Mouse (Mus musculus): Measurements from ENCODE around the gene Matn3. TPM values are rescaled to one million over a fixed set of nuclear protein-coding genes. Genes with fewer than 3 reads are reported as not detected.

Matn3 gene
- polyA plus RNA-seq (2014; fragmentation: Nextera tagmentation; extraction: Ambion mirVana) = 0.18 TPM in 1 of 2 replicates, not detected in the other

DNA sequence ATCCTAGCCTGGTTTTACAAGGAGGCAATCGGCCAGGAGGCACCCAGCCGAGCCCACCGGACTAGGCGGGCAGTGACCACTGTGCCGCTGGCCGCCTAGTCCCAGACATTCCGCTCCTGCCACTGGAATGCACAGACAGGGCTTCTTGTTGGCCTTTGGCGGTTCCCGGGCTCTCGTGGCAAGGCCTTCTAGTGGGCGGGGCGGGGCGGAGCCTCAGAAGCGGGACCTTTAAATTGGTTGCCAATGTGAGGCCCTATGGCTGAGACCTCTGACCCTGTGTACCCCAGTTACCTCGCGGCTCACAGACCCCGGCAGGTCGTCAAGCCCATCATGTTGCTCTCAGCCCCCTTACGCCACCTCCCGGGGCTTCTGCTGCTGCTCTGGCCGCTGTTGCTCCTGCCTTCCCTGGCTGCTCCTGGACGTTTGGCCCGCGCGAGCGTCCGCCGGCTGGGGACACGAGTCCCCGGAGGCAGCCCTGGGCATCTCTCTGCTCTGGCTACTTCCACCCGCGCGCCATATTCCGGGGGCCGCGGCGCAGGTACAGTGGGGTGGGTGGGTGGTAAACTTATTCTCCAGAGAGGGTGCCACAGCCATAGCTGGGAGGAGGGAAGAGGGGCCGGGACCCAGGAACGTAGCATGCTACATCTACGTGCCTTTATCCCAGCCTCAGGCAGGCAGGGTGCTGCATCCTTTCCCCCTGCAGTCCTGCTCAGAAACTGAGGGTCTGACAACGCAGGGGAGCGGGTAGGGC lies at the start of gene Matn3:
Gene Matn3 (plus strand): TSS at position 216 of the 751 bp plus-strand sequence.
- Histone ChIP-seq H3K27me3 (replicated peaks; ENCODE audit: control insufficient read depth, insufficient read depth, low read length) (no peaks in the 10 kb centered on the region), H3K4me3 (ENCODE audit: low read depth, low read length) (peak within 1 kb of the TSS; percentile 38), H3K36me3 (ENCODE audit: control insufficient read depth, insufficient read depth, low read length) (no peaks in the 10 kb centered on the region), H3K9me3 (replicated peaks; ENCODE audit: control insufficient read depth, low read length) (no peaks in the 10 kb centered on the region), H3K27ac (ENCODE audit: low read depth, low read length) (no peak within 1 kb of the TSS), H3K4me1 (ENCODE audit: control insufficient read depth, insufficient read depth, low read length) (peaks cover 7% of the 10 kb centered on the region), H3K4me2 (ENCODE audit: low read length) (peak within 1 kb of the TSS; percentile 92), H3K9ac (ENCODE audit: low read length) (peak within 1 kb of the TSS; percentile 57)
- ATAC-seq (peak; percentile 71; the same call in 1 of the 2 replicates), DNase-seq (ENCODE audit: low spot score) (peak; percentile 53)
- WGBS = under 1% methylated on average over 42 of the region's 42 CpGs

DNA sequence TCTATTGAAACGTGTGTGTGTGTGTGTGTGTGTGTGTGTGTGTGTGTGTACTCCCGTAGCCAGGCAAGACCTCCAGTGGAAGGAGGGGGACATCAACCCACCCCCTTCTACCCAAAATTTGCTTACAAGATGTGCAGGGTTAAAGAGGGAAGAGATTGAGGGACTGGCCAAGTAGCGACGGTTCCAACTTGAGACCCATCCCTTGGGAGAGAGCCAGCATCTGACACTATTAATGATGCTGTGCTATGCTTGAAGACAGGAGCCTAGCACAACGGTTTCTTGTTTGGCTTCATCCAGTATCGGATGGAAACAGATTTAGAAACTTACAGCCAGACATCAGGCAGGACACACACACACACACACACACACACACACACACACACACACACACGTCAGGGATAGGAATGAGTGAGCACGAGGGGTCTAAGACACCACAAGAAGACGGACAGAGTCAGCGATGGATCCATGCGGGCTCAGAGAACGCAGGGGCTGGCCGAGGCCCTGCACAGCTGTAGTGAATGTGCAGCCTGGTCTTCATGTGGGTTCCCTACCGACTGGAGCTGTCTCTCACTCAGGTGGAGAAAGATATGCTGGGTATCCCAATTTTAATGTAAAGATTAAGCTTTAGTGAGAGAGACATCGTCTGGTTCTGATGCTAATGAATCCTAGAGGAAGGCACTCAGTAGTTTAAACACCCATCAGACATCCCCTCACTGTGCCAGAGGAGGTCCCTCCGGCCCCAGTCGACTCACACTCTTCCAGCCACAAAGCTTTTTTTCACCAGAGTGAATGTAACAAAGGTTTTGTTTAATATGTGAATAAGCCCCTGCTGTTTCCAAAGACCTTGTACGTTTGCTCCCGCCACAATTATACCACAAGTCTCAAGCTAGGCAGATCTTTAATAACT lies 48.6 kb upstream of the Matn3 start:
- Histone ChIP-seq H3K4me1 (ENCODE audit: control insufficient read depth, insufficient read depth, low read length) (peaks cover 9% of the 10 kb centered on the region), H3K4me2 (ENCODE audit: low read length) (no peak overlapping the region), H3K9me3 (replicated peaks; ENCODE audit: control insufficient read depth, low read length) (no peaks in the 10 kb centered on the region), H3K9ac (ENCODE audit: low read length) (no peak overlapping the region), H3K4me3 (ENCODE audit: low read depth, low read length) (no peak overlapping the region), H3K27ac (ENCODE audit: low read depth, low read length) (no peak overlapping the region), H3K36me3 (ENCODE audit: control insufficient read depth, insufficient read depth, low read length) (no peaks in the 10 kb centered on the region), H3K27me3 (replicated peaks; ENCODE audit: control insufficient read depth, insufficient read depth, low read length) (no peaks in the 10 kb centered on the region)
- ATAC-seq = peak; percentile 48; the same call in 1 of the 2 replicates
- WGBS = 44% methylated on average over 19 of the region's 19 CpGs
- DNase-seq (ENCODE audit: low spot score) = peak; percentile 48

- WGBS = 18% methylated on average over 4 of the region's 4 CpGs
- ATAC-seq = no peak
- no peak for DNase-seq (ENCODE audit: low spot score)
- Histone ChIP-seq H3K4me1 (ENCODE audit: control insufficient read depth, insufficient read depth, low read length) (peaks cover 9% of the 10 kb centered on the region), H3K27ac (ENCODE audit: low read depth, low read length) (no peak overlapping the region), H3K9ac (ENCODE audit: low read length) (no peak overlapping the region), H3K36me3 (ENCODE audit: control insufficient read depth, insufficient read depth, low read length) (no peaks in the 10 kb centered on the region), H3K4me2 (ENCODE audit: low read length) (no peak overlapping the region), H3K4me3 (ENCODE audit: low read depth, low read length) (no peak overlapping the region), H3K9me3 (replicated peaks; ENCODE audit: control insufficient read depth, low read length) (no peaks in the 10 kb centered on the region), H3K27me3 (replicated peaks; ENCODE audit: control insufficient read depth, insufficient read depth, low read length) (no peaks in the 10 kb centered on the region)
These were observed 47.5 kb upstream of the Matn3 start for GRCm38 (mm10) chr12:8900107-8900698.

- H3K9ac ChIP-seq (ENCODE audit: low read length) = no peak overlapping the region
- no peak overlapping the region for H3K4me2 ChIP-seq (ENCODE audit: low read length)
- no peaks in the 10 kb centered on the region for H3K9me3 ChIP-seq (replicated peaks; ENCODE audit: control insufficient read depth, low read length)
- DNase-seq (ENCODE audit: low spot score) (no peak), ATAC-seq (no peak)
- H3K4me3 ChIP-seq (ENCODE audit: low read depth, low read length) = no peak overlapping the region
- H3K27ac ChIP-seq (ENCODE audit: low read depth, low read length) = no peak overlapping the region
- H3K36me3 ChIP-seq (ENCODE audit: control insufficient read depth, insufficient read depth, low read length) = no peaks in the 10 kb centered on the region
- 77% methylated on average over 5 of the region's 5 CpGs for WGBS
- H3K4me1 ChIP-seq (ENCODE audit: control insufficient read depth, insufficient read depth, low read length) = peaks cover 9% of the 10 kb centered on the region
- no peaks in the 10 kb centered on the region for H3K27me3 ChIP-seq (replicated peaks; ENCODE audit: control insufficient read depth, insufficient read depth, low read length)
These were observed 46.6 kb upstream of the Matn3 start for GRCm38 (mm10) chr12:8900919-8901663.

GRCm38 (mm10) chr12:8901934-8902333 lies 45.8 kb upstream of the Matn3 start:
- 16% methylated on average over 2 of the region's 2 CpGs for WGBS
- H3K4me2 ChIP-seq (ENCODE audit: low read length) = no peak overlapping the region
- no peaks in the 10 kb centered on the region for H3K36me3 ChIP-seq (ENCODE audit: control insufficient read depth, insufficient read depth, low read length)
- no peak for ATAC-seq
- H3K4me1 ChIP-seq (ENCODE audit: control insufficient read depth, insufficient read depth, low read length) = peaks cover 9% of the 10 kb centered on the region
- H3K9ac ChIP-seq (ENCODE audit: low read length) = no peak overlapping the region
- H3K9me3 ChIP-seq (replicated peaks; ENCODE audit: control insufficient read depth, low read length) = no peaks in the 10 kb centered on the region
- H3K27me3 ChIP-seq (replicated peaks; ENCODE audit: control insufficient read depth, insufficient read depth, low read length) = no peaks in the 10 kb centered on the region
- H3K4me3 ChIP-seq (ENCODE audit: low read depth, low read length) = no peak overlapping the region
- no peak overlapping the region for H3K27ac ChIP-seq (ENCODE audit: low read depth, low read length)
- no peak for DNase-seq (ENCODE audit: low spot score)

GRCm38 (mm10) chr12:8902479-8902878 lies 45.2 kb upstream of the Matn3 start:
- Histone ChIP-seq H3K9me3 (replicated peaks; ENCODE audit: control insufficient read depth, low read length) (no peaks in the 10 kb centered on the region), H3K4me2 (ENCODE audit: low read length) (no peak overlapping the region), H3K4me1 (ENCODE audit: control insufficient read depth, insufficient read depth, low read length) (peaks cover 9% of the 10 kb centered on the region), H3K27me3 (replicated peaks; ENCODE audit: control insufficient read depth, insufficient read depth, low read length) (no peaks in the 10 kb centered on the region), H3K36me3 (ENCODE audit: control insufficient read depth, insufficient read depth, low read length) (no peaks in the 10 kb centered on the region), H3K27ac (ENCODE audit: low read depth, low read length) (no peak overlapping the region), H3K4me3 (ENCODE audit: low read depth, low read length) (no peak overlapping the region), H3K9ac (ENCODE audit: low read length) (no peak overlapping the region)
- 31% methylated on average over 3 of the region's 3 CpGs for WGBS
- ATAC-seq (no peak), DNase-seq (ENCODE audit: low spot score) (no peak)

DNA sequence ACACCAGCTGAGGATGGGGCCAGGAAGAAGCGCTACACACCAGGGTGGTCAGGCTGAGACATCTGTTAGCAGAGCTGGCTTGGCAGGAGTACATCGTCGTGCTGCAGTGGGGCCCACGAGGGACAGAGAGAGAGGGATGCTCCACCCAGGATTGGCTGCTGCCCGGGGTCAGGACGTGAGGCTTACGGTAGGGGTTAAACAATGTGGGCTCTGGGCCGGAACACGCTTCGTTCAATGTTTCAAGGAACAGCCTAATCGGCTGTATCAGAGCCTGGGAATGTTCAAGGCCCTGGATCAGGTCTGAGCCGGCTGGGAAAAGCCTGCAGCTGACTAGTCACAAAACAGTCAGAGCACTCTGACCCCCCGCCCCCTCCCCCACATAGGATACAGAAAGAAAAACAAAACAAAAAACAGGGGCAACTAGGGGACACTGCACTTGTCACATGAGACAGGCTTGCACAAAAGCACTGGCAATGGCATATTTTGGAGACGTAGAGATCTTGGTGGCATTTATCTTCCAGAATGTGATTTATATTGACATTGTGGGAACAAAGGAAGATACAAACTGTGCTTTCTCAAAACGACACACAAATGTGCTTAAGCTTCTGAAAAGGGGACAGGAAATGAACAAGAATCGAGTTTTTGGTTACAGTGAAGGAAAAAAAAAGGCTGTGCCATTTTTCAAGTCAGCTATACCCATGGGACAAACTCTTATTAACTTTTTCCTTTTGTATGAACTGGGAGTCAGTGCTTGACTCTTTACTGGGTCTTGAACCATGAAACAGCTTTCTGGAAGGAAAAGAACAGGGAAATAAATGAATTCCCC lies 34.7 kb upstream of the Matn3 start:
- H3K27ac ChIP-seq (ENCODE audit: low read depth, low read length) = 0 out of 2 replicates have a peak overlapping the region, but pooled peaks have one; percentile 21
- H3K9ac ChIP-seq (ENCODE audit: low read length) = peak overlapping the region; percentile 40
- no peaks in the 10 kb centered on the region for H3K36me3 ChIP-seq (ENCODE audit: control insufficient read depth, insufficient read depth, low read length)
- no peak overlapping the region for H3K4me3 ChIP-seq (ENCODE audit: low read depth, low read length)
- DNase-seq (ENCODE audit: low spot score) = peak; percentile 41
- peaks cover 6% of the 10 kb centered on the region; the same call in 1 of the 2 replicates for H3K4me1 ChIP-seq (ENCODE audit: control insufficient read depth, insufficient read depth, low read length)
- H3K4me2 ChIP-seq (ENCODE audit: low read length) = no peak overlapping the region
- ATAC-seq = peak; percentile 66
- H3K27me3 ChIP-seq (replicated peaks; ENCODE audit: control insufficient read depth, insufficient read depth, low read length) = no peaks in the 10 kb centered on the region
- WGBS = 16% methylated on average over 16 of the region's 16 CpGs
- no peaks in the 10 kb centered on the region for H3K9me3 ChIP-seq (replicated peaks; ENCODE audit: control insufficient read depth, low read length)
